Comparison of ENCODE assay signal across 17 mouse cellular contexts in the genomic region with DNA sequence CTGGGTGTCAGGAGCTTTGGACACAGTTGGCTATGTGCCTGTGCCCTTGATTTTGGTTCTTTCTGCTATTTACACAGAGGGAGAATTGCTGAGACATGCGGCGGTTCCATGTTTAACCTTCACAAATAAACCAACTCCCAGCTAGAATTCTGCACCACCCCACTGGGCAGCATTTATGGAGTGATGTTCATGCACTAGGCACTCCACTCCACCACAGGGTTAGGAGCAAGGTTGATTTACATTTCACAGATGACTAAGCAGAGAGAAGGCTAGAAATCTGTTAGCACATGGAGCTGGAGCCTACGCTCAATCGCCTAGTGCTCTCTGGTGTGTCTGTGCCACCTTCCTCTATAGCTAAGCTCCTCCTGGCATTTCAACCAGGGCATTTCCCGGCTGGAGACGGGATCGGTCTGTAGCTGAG. TPM values are rescaled to one million over a fixed set of nuclear protein-coding genes. Genes with fewer than 3 reads are reported as not detected.
DNase-seq lines count a peak whose midpoint lies in the region; ATAC-seq and TF ChIP-seq lines count a peak whose summit lies in the region.
"Had no signal": no experiment of that assay in that cellular context is flagged by ENCODE, and none has a peak within 500 bp of the region (broad histone marks: within the 10 kb centered on the region; RNA-seq: fewer than 3 reads in every experiment).

No protein-coding gene starts in this region.

- no peaks in the 10 kb centered on the region for H3K4me1 ChIP-seq in lung, adult 2 months (ENCODE audit: control insufficient read depth, insufficient read depth, low read length)
- H3K4me1 ChIP-seq in stomach, embryonic 16.5 days (ENCODE audit: control insufficient read depth, insufficient read depth, low read length): no peaks in the 10 kb centered on the region
- H3K4me1 ChIP-seq: forebrain, embryonic 12.5 days; heart, embryonic 12.5 days; limb, embryonic 15.5 days; midbrain, embryonic 10.5 days had no signal

- no peak overlapping the region for H3K4me3 ChIP-seq in lung, adult 2 months (replicated peaks; ENCODE audit: extremely low read depth, low read depth, low read length)
- H3K4me3 ChIP-seq in stomach, embryonic 16.5 days (replicated peaks; ENCODE audit: low read length): no peak overlapping the region
- H3K4me3 ChIP-seq: forebrain, embryonic 12.5 days; heart, embryonic 12.5 days; limb, embryonic 15.5 days; midbrain, embryonic 10.5 days had no signal

- no peak for DNase-seq in frontal cortex, postnatal 25 days (ENCODE audit: low spot score in 2 of 2)
- peak; percentile 19 for DNase-seq in lung, postnatal 10 days
- DNase-seq in lung, adult 2 months: no peak
- peak; percentile 67 for DNase-seq in cerebellum, adult 11-12 months
- DNase-seq in gastrocnemius, adult 18-20 months (ENCODE audit: low spot score): no peak
- DNase-seq in heart, adult 11 months: no peak
- DNase-seq: B cell, adult 2 months; gastrocnemius, postnatal 10 days; spleen, adult 18-20 months; thymus, adult 18-20 months had no signal

- no peak overlapping the region for H3K4me2 ChIP-seq in stomach, embryonic 16.5 days (ENCODE audit: low read depth, low read length)
- H3K4me2 ChIP-seq: forebrain, embryonic 12.5 days; heart, embryonic 12.5 days; limb, embryonic 15.5 days had no signal

- peak; percentile 95 for ATAC-seq in frontal cortex, adult (ENCODE audit: low TSS enrichment)
- ATAC-seq in stomach, embryonic 16.5 days (ENCODE audit: insufficient read depth, low FRiP score): peak; percentile 47; the same call in 1 of the 2 replicates
- ATAC-seq: intestine, embryonic 16.5 days had no signal

- WGBS in lung, adult 2 months: 77% methylated on average over 7 of the region's 7 CpGs
- WGBS in stomach, embryonic 16.5 days: 69% methylated on average over 7 of the region's 7 CpGs

- no peaks in the 10 kb centered on the region for H3K27me3 ChIP-seq in stomach, embryonic 16.5 days (ENCODE audit: control insufficient read depth, insufficient read depth, low read length)
- H3K27me3 ChIP-seq: forebrain, embryonic 12.5 days; heart, embryonic 12.5 days; limb, embryonic 15.5 days had no signal

- no peak for TF ChIP-seq POLR2A in lung, adult 2 months (IDR thresholded peaks at IDR 0.05; ENCODE audit: borderline replicate concordance, extremely low read depth, low read depth, low read length)

- no peak overlapping the region for H3K9ac ChIP-seq in stomach, embryonic 16.5 days (ENCODE audit: low read length)
- H3K9ac ChIP-seq: forebrain, embryonic 12.5 days; heart, embryonic 12.5 days; limb, embryonic 15.5 days had no signal

- no peak overlapping the region; the same call in 1 of the 2 replicates for H3K27ac ChIP-seq in stomach, embryonic 16.5 days (ENCODE audit: low read length)
- H3K27ac ChIP-seq: forebrain, embryonic 12.5 days; limb, embryonic 15.5 days; midbrain, embryonic 10.5 days had no signal

- no peak for TF ChIP-seq CTCF in lung, adult 2 months (IDR thresholded peaks at IDR 0.05; ENCODE audit: insufficient read depth, low read length)

- H3K9me3 ChIP-seq in stomach, embryonic 16.5 days (replicated peaks; ENCODE audit: control insufficient read depth, low read length): no peaks in the 10 kb centered on the region
- H3K9me3 ChIP-seq: forebrain, embryonic 12.5 days; heart, embryonic 12.5 days; limb, embryonic 15.5 days; midbrain, embryonic 10.5 days had no signal

- H3K36me3 ChIP-seq in stomach, embryonic 16.5 days (ENCODE audit: control insufficient read depth, insufficient read depth, low read length): no peaks in the 10 kb centered on the region

RNA-seq across cellular contexts. Expression of gene Aktip, which starts 27.7 kb away (rescaled TPM):
- 29.0 and 41.9 TPM in 2 replicates for polyA plus RNA-seq in lung, adult 2 months (2012; rRNA removed)
- polyA plus RNA-seq in stomach, embryonic 16.5 days (2015; fragmentation: Nextera tagmentation; extraction: Ambion mirVana): 52.5 and 60.0 TPM in 2 replicates
- total RNA-seq in gastrocnemius, adult 18-20 months (2021): 10 to 100 TPM; 58.7 to 71.0 TPM

Comparison
In these comparisons a context has a peak if more than half of its experiments do, and no peak if none do; other contexts are left out.
1. DNase-seq: peak in lung, postnatal 10 days (single experiment) and cerebellum, adult 11-12 months (single experiment); none in frontal cortex, postnatal 25 days (0 of 2), lung, adult 2 months (single experiment), gastrocnemius, adult 18-20 months (single experiment) and heart, adult 11 months (single experiment).